Mouse (Mus musculus) midbrain, embryonic 12.5 days (tissue): ENCODE results near the gene Ppp3r1. TPM values are rescaled to one million over a fixed set of nuclear protein-coding genes. Genes with fewer than 3 reads are reported as not detected.

ENCODE experiments used
- ATAC-seq: fragments of 200-750 bp; cut with Nextera tagmentation; 2 replicates; pipeline ENCODE4 v1.8.0; 2017; ENCODE audit warnings: low read depth, moderate TSS enrichment, moderate library complexity; ENCODE audit not compliant: low FRiP score
- H3K27ac ChIP-seq: fragments of 300-500 bp; sonication (generic); replicated peaks from 2 replicates; pipeline ENCODE4 v1.5.1; 2016; ENCODE audit warnings: mild to moderate bottlenecking
- H3K27me3 ChIP-seq: fragments of 300-500 bp; sonication (generic); 2 replicates; pipeline ENCODE4 v1.6.1; 2016; ENCODE audit warnings: mild to moderate bottlenecking
- H3K36me3 ChIP-seq: fragments of 300-500 bp; sonication (generic); 2 replicates; pipeline ENCODE4 v1.6.1; 2016
- H3K4me1 ChIP-seq: fragments of 300-500 bp; sonication (generic); 2 replicates; pipeline ENCODE4 v1.6.1; 2016
- H3K4me2 ChIP-seq: fragments of 300-500 bp; sonication (generic); replicated peaks from 2 replicates; pipeline ENCODE4 v1.6.1; 2016; ENCODE audit warnings: mild to moderate bottlenecking, moderate library complexity
- H3K4me3 ChIP-seq: fragments of 300-500 bp; sonication (generic); 2 replicates; pipeline ENCODE4 v1.5.1; 2016; ENCODE audit warnings: mild to moderate bottlenecking
- H3K9ac ChIP-seq: fragments of 300-500 bp; sonication (generic); replicated peaks from 2 replicates; pipeline ENCODE4 v1.6.1; 2016; ENCODE audit warnings: mild to moderate bottlenecking, moderate library complexity
- H3K9me3 ChIP-seq: fragments of 300-500 bp; sonication (generic); 2 replicates; pipeline ENCODE4 v1.6.1; 2016; ENCODE audit warnings: mild to moderate bottlenecking
- WGBS: fragments of 180-500 bp; shearing (Covaris S2); methylation state at CpG from one replicate; pipeline ENCODE4 v1.1.7; 2016; 5-methylcytosine and 5-hydroxymethylcytosine counted together
- polyA plus RNA-seq: library from polyadenylated mRNA; unstranded; fragments of >200 nt; fragmentation: Nextera tagmentation; extraction: Ambion mirVana; gene quantifications from 2 replicates; pipeline ENCODE4 v1.2.1, GENCODE M21; 2016

Ppp3r1 gene
- 113 and 117 TPM in 2 replicates for polyA plus RNA-seq

GRCm38 (mm10) chr11:17158858-17159737 is at the start of gene Ppp3r1:
Gene Ppp3r1 (plus strand): TSS chr11:17159263.
- Histone ChIP-seq H3K9ac (peak within 1 kb of the TSS; percentile 99), H3K4me2 (peak within 1 kb of the TSS; percentile 71), H3K4me3 (peak within 1 kb of the TSS; percentile 99), H3K9me3 (no peaks in the 10 kb centered on the region), H3K27ac (peak within 1 kb of the TSS; percentile 96), H3K36me3 (no peaks in the 10 kb centered on the region), H3K4me1 (peaks cover 27% of the 10 kb centered on the region), H3K27me3 (no peaks in the 10 kb centered on the region; the same call in 1 of the 2 replicates)
- under 1% methylated on average over 89 of the region's 89 CpGs for WGBS
- ATAC-seq: peak; percentile 99

- no peaks in the 10 kb centered on the region for H3K4me1 ChIP-seq
- H3K27me3 ChIP-seq: no peaks in the 10 kb centered on the region
- no peaks in the 10 kb centered on the region for H3K9me3 ChIP-seq
- no peak overlapping the region for H3K4me2 ChIP-seq
- no peak for ATAC-seq
- H3K4me3 ChIP-seq: no peak overlapping the region
- H3K27ac ChIP-seq: no peak overlapping the region
- WGBS: 74% methylated on average over 1 of the region's 1 CpGs
- no peaks in the 10 kb centered on the region for H3K36me3 ChIP-seq
- no peak overlapping the region for H3K9ac ChIP-seq
Measured at GRCm38 (mm10) chr11:17112419-17113090, 46.5 kb upstream of the Ppp3r1 start.

- 77% methylated on average over 2 of the region's 2 CpGs for WGBS
Measured at GRCm38 (mm10) chr11:17126418-17126817, 32.6 kb upstream of the Ppp3r1 start.

GRCm38 (mm10) chr11:17135638-17136037 is 23.4 kb upstream of the Ppp3r1 start:
- Histone ChIP-seq H3K9me3 (no peaks in the 10 kb centered on the region; the same call in 1 of the 2 replicates), H3K4me2 (no peak overlapping the region), H3K27me3 (peaks cover 8% of the 10 kb centered on the region), H3K4me1 (peaks cover 7% of the 10 kb centered on the region; the same call in 1 of the 2 replicates), H3K4me3 (no peak overlapping the region), H3K9ac (no peak overlapping the region), H3K27ac (no peak overlapping the region), H3K36me3 (no peaks in the 10 kb centered on the region)
- ATAC-seq: peak; percentile 41; the same call in 1 of the 2 replicates
- 6% methylated on average over 6 of the region's 6 CpGs for WGBS

More at GRCm38 (mm10) chr11:17126418-17126817, 32.6 kb upstream of the Ppp3r1 start:
- Histone ChIP-seq H3K4me2 (no peak overlapping the region), H3K4me3 (no peak overlapping the region), H3K4me1 (no peaks in the 10 kb centered on the region), H3K27ac (no peak overlapping the region), H3K27me3 (peaks cover 5% of the 10 kb centered on the region; the same call in 1 of the 2 replicates), H3K36me3 (no peaks in the 10 kb centered on the region), H3K9ac (no peak overlapping the region), H3K9me3 (no peaks in the 10 kb centered on the region)
- no peak for ATAC-seq

GRCm38 (mm10) chr11:17138306-17139033 is 20.6 kb upstream of the Ppp3r1 start:
- peaks cover 5% of the 10 kb centered on the region for H3K27me3 ChIP-seq
- no peak overlapping the region for H3K9ac ChIP-seq
- ATAC-seq: no peak
- H3K9me3 ChIP-seq: no peaks in the 10 kb centered on the region
- WGBS: 70% methylated on average over 6 of the region's 6 CpGs
- H3K36me3 ChIP-seq: no peaks in the 10 kb centered on the region
- H3K4me3 ChIP-seq: no peak overlapping the region
- H3K4me1 ChIP-seq: peaks cover 7% of the 10 kb centered on the region; the same call in 1 of the 2 replicates
- no peak overlapping the region for H3K27ac ChIP-seq
- H3K4me2 ChIP-seq: no peak overlapping the region

GRCm38 (mm10) chr11:17159738-17160241 is 727 bp downstream of the Ppp3r1 start:
- peak; percentile 21 for ATAC-seq
- peaks cover 28% of the 10 kb centered on the region for H3K4me1 ChIP-seq
- no peaks in the 10 kb centered on the region for H3K36me3 ChIP-seq
- peak overlapping the region; percentile 96 for H3K27ac ChIP-seq
- peak overlapping the region; percentile 99 for H3K4me3 ChIP-seq
- H3K9me3 ChIP-seq: no peaks in the 10 kb centered on the region
- WGBS: under 1% methylated on average over 37 of the region's 46 CpGs
- H3K4me2 ChIP-seq: peak overlapping the region; percentile 71
- H3K27me3 ChIP-seq: no peaks in the 10 kb centered on the region
- peak overlapping the region; percentile 99 for H3K9ac ChIP-seq

GRCm38 (mm10) chr11:17160242-17160641 is 1.2 kb downstream of the Ppp3r1 start:
- 2% methylated on average over 12 of the region's 12 CpGs for WGBS
- Histone ChIP-seq H3K9ac (peak overlapping the region; percentile 99), H3K4me1 (peaks cover 28% of the 10 kb centered on the region), H3K9me3 (no peaks in the 10 kb centered on the region), H3K4me2 (peak overlapping the region; percentile 71), H3K27me3 (no peaks in the 10 kb centered on the region), H3K27ac (peak overlapping the region; percentile 96), H3K4me3 (peak overlapping the region; percentile 99), H3K36me3 (no peaks in the 10 kb centered on the region)
- no peak for ATAC-seq

- H3K36me3 ChIP-seq: no peaks in the 10 kb centered on the region
- WGBS: 50% methylated on average over 1 of the region's 1 CpGs
- H3K9ac ChIP-seq: no peak overlapping the region
- H3K4me1 ChIP-seq: peaks cover 28% of the 10 kb centered on the region
- H3K4me3 ChIP-seq: no peak overlapping the region
- no peak overlapping the region for H3K27ac ChIP-seq
- ATAC-seq: no peak
- no peaks in the 10 kb centered on the region for H3K27me3 ChIP-seq
- H3K4me2 ChIP-seq: no peak overlapping the region
- no peaks in the 10 kb centered on the region for H3K9me3 ChIP-seq
Measured at GRCm38 (mm10) chr11:17163956-17164355, 4.9 kb downstream of the Ppp3r1 start.

- Histone ChIP-seq H3K4me3 (no peak overlapping the region), H3K9ac (no peak overlapping the region), H3K4me1 (peaks cover 15% of the 10 kb centered on the region), H3K4me2 (no peak overlapping the region), H3K9me3 (no peaks in the 10 kb centered on the region), H3K27me3 (no peaks in the 10 kb centered on the region), H3K36me3 (no peaks in the 10 kb centered on the region), H3K27ac (no peak overlapping the region)
- no peak for ATAC-seq
- 86% methylated on average over 7 of the region's 7 CpGs for WGBS
Measured at GRCm38 (mm10) chr11:17166627-17167026, 7.6 kb downstream of the Ppp3r1 start.

GRCm38 (mm10) chr11:17169262-17169661 is 10.2 kb downstream of the Ppp3r1 start:
- no peaks in the 10 kb centered on the region for H3K27me3 ChIP-seq
- whole genome bisulfite sequencing: 90% methylated on average over 2 of the region's 2 CpGs
- ATAC-seq: no peak

GRCm38 (mm10) chr11:17170938-17171729 is 12.1 kb downstream of the Ppp3r1 start:
- no peak for ATAC-seq
- peaks cover 8% of the 10 kb centered on the region; the same call in 1 of the 2 replicates for H3K36me3 ChIP-seq
- no peak overlapping the region for H3K4me3 ChIP-seq
- 100% methylated on average over 1 of the region's 1 CpGs for WGBS
- no peak overlapping the region for H3K27ac ChIP-seq
- H3K27me3 ChIP-seq: no peaks in the 10 kb centered on the region
- H3K4me1 ChIP-seq: no peaks in the 10 kb centered on the region
- H3K9me3 ChIP-seq: 0 out of 2 replicates have a peak, but pooled peaks cover 9% of the 10 kb centered on the region
- H3K4me2 ChIP-seq: no peak overlapping the region
- no peak overlapping the region for H3K9ac ChIP-seq

More at GRCm38 (mm10) chr11:17169262-17169661, 10.2 kb downstream of the Ppp3r1 start:
- Histone ChIP-seq H3K9ac (no peak overlapping the region), H3K4me1 (no peaks in the 10 kb centered on the region), H3K27ac (no peak overlapping the region), H3K9me3 (0 out of 2 replicates have a peak, but pooled peaks cover 7% of the 10 kb centered on the region), H3K36me3 (peaks cover 8% of the 10 kb centered on the region; the same call in 1 of the 2 replicates), H3K4me3 (no peak overlapping the region), H3K4me2 (no peak overlapping the region)
